In the genomic region with DNA sequence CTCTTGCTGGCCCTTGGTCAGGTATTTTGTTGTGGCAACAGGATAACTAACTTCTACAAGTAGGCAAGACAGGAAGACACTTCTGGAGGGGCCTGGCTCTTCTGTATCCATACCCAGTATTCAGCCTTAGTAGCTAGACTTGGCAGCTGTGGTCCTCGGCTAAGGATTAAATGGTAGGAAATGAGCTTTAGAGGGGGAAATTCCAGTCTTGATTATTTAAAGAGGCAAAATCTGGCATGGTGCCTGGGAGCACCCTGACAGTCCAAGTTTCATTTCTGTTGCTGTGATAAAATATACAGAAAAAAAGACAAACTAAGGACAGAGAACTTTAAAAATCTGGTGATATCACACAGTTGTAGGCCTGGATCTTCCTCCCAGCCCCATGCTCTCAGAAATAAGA, we compare ENCODE assay signal across 10 mouse cellular contexts. TPM values are rescaled to one million over a fixed set of nuclear protein-coding genes. Genes with fewer than 3 reads are reported as not detected.
DNase-seq lines count a peak whose midpoint lies in the region; TF ChIP-seq lines count a peak whose summit lies in the region.
"Had no signal": no experiment of that assay in that cellular context is flagged by ENCODE, and none has a peak within 500 bp of the region (broad histone marks: within the 10 kb centered on the region; RNA-seq: fewer than 3 reads in every experiment).

No protein-coding gene starts in this region.

- H3K9ac ChIP-seq in heart, adult 2 months (ENCODE audit: low read depth, low read length), result no peak overlapping the region
- H3K9ac ChIP-seq: embryonic facial prominence, embryonic 15.5 days; midbrain, embryonic 12.5 days had no signal

- peak in 1 of 2 experiments; percentile 49 for DNase-seq in heart, adult 2 months
- no peak for DNase-seq in heart, embryonic 10.5 days (ENCODE audit: low spot score)
- DNase-seq in urinary bladder, postnatal 14 days (ENCODE audit: low spot score), result peak; percentile 22
- no peak for DNase-seq in urinary bladder, adult 2 months (ENCODE audit: low spot score)
- DNase-seq in kidney, postnatal 36 days, result peak; percentile 80
- no peak for DNase-seq in thymus, postnatal 36 days
- no peak for DNase-seq in thymus, adult 18-20 months
- DNase-seq in yolk sac, embryonic 10.5 days (ENCODE audit: low spot score), result no peak

- H3K4me3 ChIP-seq in heart, adult 2 months, result no peak overlapping the region
- no peak overlapping the region for H3K4me3 ChIP-seq in heart, embryonic 10.5 days
- H3K4me3 ChIP-seq: embryonic facial prominence, embryonic 15.5 days; midbrain, embryonic 12.5 days had no signal

- no peaks in the 10 kb centered on the region for H3K79me2 ChIP-seq in heart, adult 2 months (replicated peaks; ENCODE audit: control insufficient read depth, insufficient read depth, low read length)

- TF ChIP-seq CTCF in heart, adult 2 months (IDR thresholded peaks at IDR 0.05), result no peak

- intact Hi-C loops in heart, adult 2 months (cut with DNase I), result no loop called here

- H3K36me3 ChIP-seq in heart, adult 2 months (ENCODE audit: control insufficient read depth, insufficient read depth, low read length), result no peaks in the 10 kb centered on the region
- no peaks in the 10 kb centered on the region for H3K36me3 ChIP-seq in heart, embryonic 10.5 days
- H3K36me3 ChIP-seq: embryonic facial prominence, embryonic 15.5 days; midbrain, embryonic 12.5 days had no signal

- no peak for TF ChIP-seq POLR2A in heart, adult 2 months (IDR thresholded peaks at IDR 0.05; ENCODE audit: insufficient read depth, low read depth, low read length)

- WGBS in heart, adult 2 months, result 18% methylated on average over 1 of the region's 1 CpGs
- 61% methylated on average over 1 of the region's 1 CpGs for WGBS in heart, embryonic 10.5 days

- no peaks in the 10 kb centered on the region for H3K9me3 ChIP-seq in heart, embryonic 10.5 days
- H3K9me3 ChIP-seq: embryonic facial prominence, embryonic 15.5 days; midbrain, embryonic 12.5 days had no signal

- H3K4me1 ChIP-seq in heart, adult 2 months (ENCODE audit: control insufficient read depth, insufficient read depth, low read length), result peaks cover 12% of the 10 kb centered on the region
- no peaks in the 10 kb centered on the region for H3K4me1 ChIP-seq in heart, embryonic 10.5 days
- H3K4me1 ChIP-seq: midbrain, embryonic 12.5 days had no signal

- TF ChIP-seq EP300 in heart, adult 2 months (IDR thresholded peaks at IDR 0.05; ENCODE audit: insufficient read depth, low read depth, low read length), result no peak

- H3K27me3 ChIP-seq in heart, adult 2 months (ENCODE audit: control insufficient read depth, insufficient read depth, low read length), result no peaks in the 10 kb centered on the region
- H3K27me3 ChIP-seq in heart, embryonic 10.5 days (ENCODE audit: insufficient read depth, poor library complexity, severe bottlenecking), result no peaks in the 10 kb centered on the region; the same call in 1 of the 2 replicates
- H3K27me3 ChIP-seq: embryonic facial prominence, embryonic 15.5 days; midbrain, embryonic 12.5 days had no signal

- H3K27ac ChIP-seq in heart, adult 2 months, result peak overlapping the region; percentile 59
- H3K27ac ChIP-seq in heart, embryonic 10.5 days, result no peak overlapping the region
- H3K27ac ChIP-seq: embryonic facial prominence, embryonic 15.5 days; midbrain, embryonic 12.5 days had no signal

RNA-seq across cellular contexts. Expression of gene Trim56, which starts 20.0 kb away (rescaled TPM):
- total RNA-seq in heart, adult 2 months (2021), result 10 to 100 TPM; 19.0 to 22.2 TPM
- 6.9 and 7.5 TPM in 2 replicates for polyA plus RNA-seq in heart, adult 2 months (2012; rRNA removed)
- 6.4 and 7.4 TPM in 2 replicates for polyA plus RNA-seq in heart, embryonic 10.5 days (2016; fragmentation: Nextera tagmentation; extraction: Ambion mirVana)
- polyA plus RNA-seq in urinary bladder, adult 2 months (2012; rRNA removed), result 5.7 and 11.9 TPM in 2 replicates

RNA-seq across cellular contexts. Expression of gene Serpine1, which starts 24.0 kb away (rescaled TPM):
- 10 to 100 TPM; 24.0 to 29.6 TPM for total RNA-seq in heart, adult 2 months (2021)
- 21.9 and 41.8 TPM in 2 replicates for polyA plus RNA-seq in heart, adult 2 months (2012; rRNA removed)
- polyA plus RNA-seq in heart, embryonic 10.5 days (2016; fragmentation: Nextera tagmentation; extraction: Ambion mirVana), result 0.07 and 0.51 TPM in 2 replicates
- 6.2 and 8.3 TPM in 2 replicates for polyA plus RNA-seq in urinary bladder, adult 2 months (2012; rRNA removed)

RNA-seq across cellular contexts. Expression of gene Ap1s1, which starts 50.1 kb away (rescaled TPM):
- 10 to 100 TPM; 33.9 to 36.8 TPM for total RNA-seq in heart, adult 2 months (2021)
- polyA plus RNA-seq in heart, adult 2 months (2012; rRNA removed), result 23.4 and 38.6 TPM in 2 replicates
- polyA plus RNA-seq in heart, embryonic 10.5 days (2016; fragmentation: Nextera tagmentation; extraction: Ambion mirVana), result 177 and 178 TPM in 2 replicates
- polyA plus RNA-seq in urinary bladder, adult 2 months (2012; rRNA removed), result 96.2 and 118 TPM in 2 replicates

RNA-seq across cellular contexts. Expression of gene Muc3, which starts 53.1 kb away (rescaled TPM):
- total RNA-seq in heart, adult 2 months (2021), result not detected
- polyA plus RNA-seq in heart, adult 2 months (2012; rRNA removed), result not detected in 2 replicates
- polyA plus RNA-seq in heart, embryonic 10.5 days (2016; fragmentation: Nextera tagmentation; extraction: Ambion mirVana), result not detected in 2 replicates
- not detected in 2 replicates for polyA plus RNA-seq in urinary bladder, adult 2 months (2012; rRNA removed)
- polyA plus RNA-seq: embryonic facial prominence, embryonic 15.5 days; midbrain, embryonic 12.5 days had no signal

Comparison
In these comparisons a context has a peak if more than half of its experiments do, and no peak if none do; other contexts are left out.
1. DNase-seq: peak in urinary bladder, postnatal 14 days (single experiment) and kidney, postnatal 36 days (2 of 2); none in heart, embryonic 10.5 days (single experiment), urinary bladder, adult 2 months (single experiment), thymus, postnatal 36 days (0 of 2), thymus, adult 18-20 months (0 of 2) and yolk sac, embryonic 10.5 days (single experiment).